In genomic region chr12:80319062-80319461, GRCm38 (mm10) we compare ENCODE assay signal across 11 mouse cellular contexts. TPM values are rescaled to one million over a fixed set of nuclear protein-coding genes. Genes with fewer than 3 reads are reported as not detected.
A peak's percentile ranks its signal among the peaks of the same experiment; 100 is the strongest.
DNase-seq lines count a peak whose midpoint lies in the region; TF ChIP-seq lines count a peak whose summit lies in the region.
"Had no signal": no experiment of that assay in that cellular context is flagged by ENCODE, and none has a peak within 500 bp of the region (broad histone marks: within the 10 kb centered on the region; RNA-seq: fewer than 3 reads in every experiment).

No protein-coding gene starts in this region.

- 55% methylated on average over 2 of the region's 2 CpGs for WGBS in lung, adult 2 months
- WGBS in thymus, adult 2 months: 88% methylated on average over 2 of the region's 2 CpGs
- 89% methylated on average over 2 of the region's 2 CpGs for WGBS in hindbrain, embryonic 10.5 days

- no peaks in the 10 kb centered on the region for H3K79me3 ChIP-seq in C2C12 (ENCODE audit: low read depth)

- H3K36me3 ChIP-seq in C2C12 (ENCODE audit: control insufficient read depth, insufficient read depth): no peaks in the 10 kb centered on the region
- no peaks in the 10 kb centered on the region for H3K36me3 ChIP-seq in thymus, adult 2 months (ENCODE audit: control insufficient read depth, insufficient read depth, low read length)
- no peaks in the 10 kb centered on the region for H3K36me3 ChIP-seq in hindbrain, embryonic 10.5 days
- H3K36me3 ChIP-seq: embryonic facial prominence, embryonic 15.5 days had no signal

- H3K4me3 ChIP-seq in C2C12 (ENCODE audit: insufficient read depth, poor library complexity, severe bottlenecking): no peak overlapping the region
- no peak overlapping the region for H3K4me3 ChIP-seq in lung, adult 2 months (replicated peaks; ENCODE audit: extremely low read depth, low read depth, low read length)
- no peak overlapping the region for H3K4me3 ChIP-seq in thymus, adult 2 months (ENCODE audit: control insufficient read depth, insufficient read depth, low read length)
- H3K4me3 ChIP-seq in hindbrain, embryonic 10.5 days: no peak overlapping the region
- H3K4me3 ChIP-seq: embryonic facial prominence, embryonic 15.5 days had no signal

- H3K79me2 ChIP-seq in C2C12 (ENCODE audit: control insufficient read depth, insufficient read depth): no peaks in the 10 kb centered on the region

- no peaks in the 10 kb centered on the region for H3K27me3 ChIP-seq in C2C12 (ENCODE audit: control insufficient read depth, insufficient read depth, insufficient read length)
- no peaks in the 10 kb centered on the region for H3K27me3 ChIP-seq in thymus, adult 2 months (ENCODE audit: control insufficient read depth, insufficient read depth, low read length)
- no peaks in the 10 kb centered on the region for H3K27me3 ChIP-seq in hindbrain, embryonic 10.5 days (ENCODE audit: insufficient read depth, poor library complexity, severe bottlenecking)
- H3K27me3 ChIP-seq: embryonic facial prominence, embryonic 15.5 days had no signal

- H3K27ac ChIP-seq in thymus, adult 2 months (ENCODE audit: control insufficient read depth, insufficient read depth, low read length): no peak overlapping the region
- no peak overlapping the region for H3K27ac ChIP-seq in hindbrain, embryonic 10.5 days
- H3K27ac ChIP-seq: embryonic facial prominence, embryonic 15.5 days had no signal

- peak; percentile 27 for DNase-seq in ZHBTc4 (ENCODE audit: low read depth, low spot score)
- peak; percentile 32 to 50 for DNase-seq in heart, postnatal 10 days
- DNase-seq in lung, adult 2 months: no peak
- no peak for DNase-seq in embryo, embryonic 11 days
- no peak for DNase-seq in thymus, adult 2 months
- DNase-seq in hindbrain, embryonic 10.5 days (ENCODE audit: low spot score): no peak
- DNase-seq: gastrocnemius, postnatal 10 days; lung, embryonic 14.5 days; thymus, postnatal 4 days had no signal

- no peak for TF ChIP-seq CTCF in C2C12 (IDR thresholded peaks at IDR 0.05; ENCODE audit: control insufficient read depth, insufficient read depth, insufficient read length)
- TF ChIP-seq CTCF in lung, adult 2 months (IDR thresholded peaks at IDR 0.05; ENCODE audit: insufficient read depth, low read length): no peak
- TF ChIP-seq CTCF in thymus, adult 2 months (IDR thresholded peaks at IDR 0.05; ENCODE audit: borderline replicate concordance, control insufficient read depth, extremely low read depth, insufficient read depth, low read length, poor library complexity): no peak

- peak overlapping the region; percentile 13 for H3ac ChIP-seq in C2C12 (ENCODE audit: control insufficient read depth, insufficient read length, low read depth)

- no peaks in the 10 kb centered on the region; the same call in 1 of the 2 replicates for H3K4me1 ChIP-seq in lung, adult 2 months (ENCODE audit: control insufficient read depth, insufficient read depth, low read length)
- H3K4me1 ChIP-seq in thymus, adult 2 months (replicated peaks; ENCODE audit: control insufficient read depth, insufficient read depth, low read length): no peaks in the 10 kb centered on the region
- peaks cover 2% of the 10 kb centered on the region; the same call in 1 of the 2 replicates for H3K4me1 ChIP-seq in hindbrain, embryonic 10.5 days (replicated peaks)
- H3K4me1 ChIP-seq: embryonic facial prominence, embryonic 15.5 days had no signal

- intact Hi-C loops in heart, postnatal 10 days (cut with DNase I): no loop called here

- peak; percentile 20; the same call in 1 of the 2 replicates for TF ChIP-seq POLR2A in lung, adult 2 months (IDR thresholded peaks at IDR 0.05; ENCODE audit: borderline replicate concordance, extremely low read depth, low read depth, low read length)
- no peak for TF ChIP-seq POLR2A in thymus, adult 2 months (IDR thresholded peaks at IDR 0.05; ENCODE audit: control insufficient read depth, extremely low read depth, insufficient read depth, low read length, poor library complexity)

- no peaks in the 10 kb centered on the region for H3K9me3 ChIP-seq in hindbrain, embryonic 10.5 days
- H3K9me3 ChIP-seq: embryonic facial prominence, embryonic 15.5 days had no signal

TF ChIP-seq in C2C12, 6 proteins besides CTCF, POLR2A, EP300 and RAD21:
- TF ChIP-seq MAX (IDR thresholded peaks at IDR 0.05) (peak; percentile 41), MYOG (IDR thresholded peaks at IDR 0.05; ENCODE audit: control insufficient read depth, extremely low read depth, insufficient read length) (no peak), USF1 (IDR thresholded peaks at IDR 0.05; ENCODE audit: low read depth) (peak; percentile 44)

RNA-seq across cellular contexts. Expression of gene Actn1, which starts 58.9 kb away (rescaled TPM):
- 301 TPM for polyA plus RNA-seq in C2C12 (2012; fragmentation: generic; extraction: Trizol)
- 10 to 100 TPM; 70.7 to 71.9 TPM for total RNA-seq in heart, postnatal 10 days (2021)
- polyA plus RNA-seq in lung, adult 2 months (2012; rRNA removed): 74.9 and 95.5 TPM in 2 replicates
- 153 and 158 TPM in 2 replicates for polyA plus RNA-seq in thymus, adult 2 months (2012; rRNA removed)
- polyA plus RNA-seq in hindbrain, embryonic 10.5 days (2016; fragmentation: Nextera tagmentation; extraction: Ambion mirVana): 24.1 and 27.6 TPM in 2 replicates

Comparison
In these comparisons a context has a peak if more than half of its experiments do, and no peak if none do; other contexts are left out.
1. DNase-seq: peak in ZHBTc4 (single experiment) and heart, postnatal 10 days (2 of 2); none in lung, adult 2 months (single experiment), embryo, embryonic 11 days (single experiment), thymus, adult 2 months (single experiment) and hindbrain, embryonic 10.5 days (single experiment).